Mouse (Mus musculus): ENCODE measurements around the gene BC048507. TPM values are rescaled to one million over a fixed set of nuclear protein-coding genes. Genes with fewer than 3 reads are reported as not detected.
"Not testable (repeated sequence)": the region's sequence is repeated elsewhere in the genome, so short reads cannot be mapped to it uniquely, and the experiment has no call there.

BC048507 gene
- polyA plus RNA-seq (2011; ENCODE audit: insufficient read length, low read depth, missing spikeins) = not detected in 2 replicates

DNA sequence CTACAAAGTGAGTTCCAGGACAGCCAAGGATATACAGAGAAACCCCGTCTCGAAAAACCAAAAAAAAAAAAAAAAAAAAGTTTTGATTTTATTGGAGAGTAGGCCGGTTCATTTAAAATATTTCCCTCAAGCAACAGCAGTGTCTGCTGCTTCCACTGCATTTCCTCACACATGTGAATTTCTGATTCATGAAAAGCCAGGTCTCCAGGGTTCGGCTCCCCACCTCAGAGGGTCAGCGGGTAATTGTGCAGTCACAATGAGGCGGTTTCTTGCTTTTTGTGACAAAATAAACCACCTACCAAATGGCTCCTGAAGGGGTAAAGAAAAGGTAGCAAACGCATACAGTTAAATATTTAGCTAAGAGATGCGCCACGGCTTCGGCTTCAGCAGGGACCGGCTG is at the start of gene BC048507:
Gene BC048507 (plus strand): TSS at position 301 of the 400 bp plus-strand sequence.
- TF ChIP-seq CTCF (IDR thresholded peaks at IDR 0.05; ENCODE audit: borderline replicate concordance, insufficient read depth, low read length) = no peak
- TF ChIP-seq POLR2A (IDR thresholded peaks at IDR 0.05; ENCODE audit: low read depth, low read length) = no peak
- no peak within 1 kb of the TSS for H3K27ac ChIP-seq (ENCODE audit: insufficient read depth, low read length)
- H3K4me3 ChIP-seq (ENCODE audit: insufficient read depth, low read length) = no peak within 1 kb of the TSS
- no peaks in the 10 kb centered on the region for H3K4me1 ChIP-seq (ENCODE audit: control insufficient read depth, insufficient read depth, low read length)

DNA sequence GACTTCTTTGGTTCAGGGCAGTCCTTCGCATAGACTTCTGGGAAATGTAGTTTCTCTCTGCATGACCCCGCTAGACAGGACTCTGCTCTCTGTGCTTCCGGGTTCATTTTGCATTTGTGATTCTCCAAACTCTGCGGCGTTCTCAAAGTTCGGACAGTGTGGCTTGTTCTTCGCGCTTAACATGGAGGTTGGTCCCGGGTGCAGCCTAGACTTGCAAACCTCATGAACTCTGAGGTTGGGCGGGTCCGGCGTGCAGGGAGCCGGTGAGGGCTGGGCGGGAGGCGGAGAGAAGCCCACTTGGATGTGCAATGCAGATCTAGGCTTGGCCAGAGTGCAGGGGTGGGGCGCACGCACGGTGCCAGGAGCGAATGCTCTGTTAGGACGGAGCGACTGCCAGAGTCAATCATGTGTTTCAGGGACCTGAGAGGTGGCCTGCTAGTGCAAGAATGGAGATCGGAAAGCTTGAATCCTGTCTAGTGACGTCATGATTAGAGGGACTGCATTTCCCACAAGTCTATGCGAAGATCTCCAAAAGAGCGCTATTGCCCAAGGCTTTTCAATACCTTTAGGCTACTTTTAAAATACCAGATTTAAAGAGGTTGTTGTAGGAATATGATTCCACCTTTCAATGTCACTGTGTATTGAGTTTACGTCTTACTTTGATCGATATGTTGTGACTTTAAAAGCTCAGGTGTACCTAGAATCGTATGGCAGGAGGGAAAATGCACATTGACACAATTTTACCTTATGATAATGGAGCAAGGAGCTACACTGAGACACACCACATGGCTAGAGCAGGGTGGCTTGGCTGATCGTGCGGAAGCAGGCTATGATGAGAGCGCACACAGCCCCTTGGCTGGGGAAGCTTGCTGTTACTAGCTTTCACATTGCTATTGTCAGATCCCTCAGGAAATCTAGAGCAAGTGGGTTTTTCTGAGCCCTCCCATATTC is 49.1 kb upstream of the BC048507 start, which contains the start of gene Zfp273:
Gene Zfp273 (plus strand): TSS at position 31 of the 951 bp plus-strand sequence.
- Histone ChIP-seq H3K4me1 (ENCODE audit: control insufficient read depth, insufficient read depth, low read length) (no peaks in the 10 kb centered on the region), H3K27ac (ENCODE audit: insufficient read depth, low read length) (peak within 1 kb of the TSS; percentile 48), H3K4me3 (ENCODE audit: insufficient read depth, low read length) (peak within 1 kb of the TSS; percentile 86)
- no peak; the same call in 1 of the 2 replicates for TF ChIP-seq POLR2A (IDR thresholded peaks at IDR 0.05; ENCODE audit: low read depth, low read length)
- no peak for TF ChIP-seq CTCF (IDR thresholded peaks at IDR 0.05; ENCODE audit: borderline replicate concordance, insufficient read depth, low read length)

DNA sequence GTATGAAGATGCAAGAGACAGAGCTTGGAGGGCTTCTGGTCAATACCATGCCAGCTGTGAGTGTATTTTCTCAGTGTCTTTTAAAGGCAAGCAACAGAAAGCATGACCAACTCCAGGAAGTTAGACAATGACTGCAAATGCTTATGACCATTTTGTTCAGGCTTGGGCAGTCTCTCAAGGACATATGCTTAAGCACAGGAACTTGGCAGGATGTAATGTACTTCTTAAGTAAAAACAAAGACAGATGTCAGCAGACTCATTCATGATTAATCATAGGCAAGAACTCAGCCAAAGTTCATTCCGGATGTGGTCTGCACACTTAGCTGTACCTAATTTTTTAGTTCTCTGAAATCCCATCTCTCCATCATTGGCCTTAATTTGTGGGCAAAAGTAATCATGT is 44.5 kb upstream of the BC048507 start:
- no peaks in the 10 kb centered on the region for H3K4me1 ChIP-seq (ENCODE audit: control insufficient read depth, insufficient read depth, low read length)
- peak overlapping the region; percentile 61 for H3K27ac ChIP-seq (ENCODE audit: insufficient read depth, low read length)
- no peak overlapping the region for H3K4me3 ChIP-seq (ENCODE audit: insufficient read depth, low read length)
- TF ChIP-seq CTCF (IDR thresholded peaks at IDR 0.05; ENCODE audit: borderline replicate concordance, insufficient read depth, low read length) (no peak), POLR2A (IDR thresholded peaks at IDR 0.05; ENCODE audit: low read depth, low read length) (no peak)

DNA sequence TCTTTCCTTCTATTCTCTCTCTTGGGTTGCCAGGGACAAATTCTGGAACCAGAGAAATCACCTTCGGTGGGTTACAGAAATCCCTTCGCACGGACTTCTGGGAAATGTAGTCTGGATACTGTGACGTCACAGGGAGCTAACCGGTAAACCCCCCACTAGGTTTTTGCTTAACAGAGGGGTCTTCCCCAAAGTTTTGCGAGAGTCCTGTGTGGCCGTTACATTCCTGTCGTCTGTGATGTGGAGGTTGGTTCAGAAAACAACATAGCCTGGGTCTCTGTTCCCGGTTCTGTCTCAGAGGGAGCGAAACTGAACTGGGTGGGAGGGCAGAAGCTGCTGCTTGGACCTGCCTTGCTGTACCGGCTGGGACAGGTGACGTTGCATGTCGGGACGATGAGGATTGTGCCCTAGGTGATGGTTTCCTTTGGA is 32.2 kb upstream of the BC048507 start, which contains the start of gene Gm10037:
Gene Gm10037 (plus strand): TSS at position 196 of the 426 bp plus-strand sequence.
- Histone ChIP-seq H3K27ac (ENCODE audit: insufficient read depth, low read length) (no peak within 1 kb of the TSS), H3K4me3 (ENCODE audit: insufficient read depth, low read length) (peak within 1 kb of the TSS; percentile 54), H3K4me1 (ENCODE audit: control insufficient read depth, insufficient read depth, low read length) (no peaks in the 10 kb centered on the region)
- TF ChIP-seq POLR2A (IDR thresholded peaks at IDR 0.05; ENCODE audit: low read depth, low read length) = peak; percentile 12; the same call in 1 of the 2 replicates
- no peak for TF ChIP-seq CTCF (IDR thresholded peaks at IDR 0.05; ENCODE audit: borderline replicate concordance, insufficient read depth, low read length)

DNA sequence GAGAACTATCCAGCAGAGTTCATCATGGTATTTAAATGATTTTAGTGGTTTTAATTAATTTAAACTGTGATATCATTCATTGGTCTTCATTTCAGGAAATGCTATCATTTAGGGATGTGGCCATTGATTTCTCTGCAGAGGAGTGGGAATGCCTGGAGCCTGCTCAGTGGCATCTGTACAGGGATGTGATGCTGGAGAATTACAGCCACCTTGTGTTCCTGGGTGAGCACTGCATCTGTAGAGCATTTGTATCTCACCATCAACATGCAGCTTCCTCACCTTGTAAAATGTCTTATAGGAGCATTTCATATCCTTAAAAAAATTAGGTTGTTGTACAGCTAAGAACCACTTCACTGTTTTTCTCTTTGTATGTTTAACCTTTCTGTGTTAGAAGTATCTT is 30.0 kb upstream of the BC048507 start:
- H3K4me3 ChIP-seq (ENCODE audit: insufficient read depth, low read length); H3K27ac ChIP-seq (ENCODE audit: insufficient read depth, low read length): not testable (repeated sequence)

DNA sequence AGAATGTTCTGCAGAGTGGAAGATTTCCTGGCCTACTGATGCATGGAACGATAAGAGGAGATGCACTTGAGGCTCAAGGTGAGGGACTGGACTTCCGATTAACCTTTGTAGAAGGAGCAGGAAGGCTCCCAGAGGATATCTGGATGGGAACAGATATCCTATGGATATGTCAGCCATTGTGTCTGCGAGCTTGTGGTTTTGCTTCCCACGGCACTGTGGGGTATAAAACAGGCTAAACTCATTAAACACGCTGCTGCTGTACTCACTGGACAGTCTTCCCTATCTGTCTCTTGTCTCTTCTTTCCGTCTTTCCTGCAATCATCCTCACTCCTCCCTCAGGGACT is 19.4 kb upstream of the BC048507 start:
- TF ChIP-seq CTCF (IDR thresholded peaks at IDR 0.05; ENCODE audit: borderline replicate concordance, insufficient read depth, low read length) = no peak
- TF ChIP-seq POLR2A (IDR thresholded peaks at IDR 0.05; ENCODE audit: low read depth, low read length) = no peak
- no peak overlapping the region for H3K27ac ChIP-seq (ENCODE audit: insufficient read depth, low read length)
- H3K4me3 ChIP-seq (ENCODE audit: insufficient read depth, low read length) = no peak overlapping the region
- peaks cover 4% of the 10 kb centered on the region; the same call in 1 of the 2 replicates for H3K4me1 ChIP-seq (ENCODE audit: control insufficient read depth, insufficient read depth, low read length)

More for the DNA sequence above, 30.0 kb upstream of the BC048507 start:
- H3K4me1 ChIP-seq (ENCODE audit: control insufficient read depth, insufficient read depth, low read length) = not testable (repeated sequence)

DNA sequence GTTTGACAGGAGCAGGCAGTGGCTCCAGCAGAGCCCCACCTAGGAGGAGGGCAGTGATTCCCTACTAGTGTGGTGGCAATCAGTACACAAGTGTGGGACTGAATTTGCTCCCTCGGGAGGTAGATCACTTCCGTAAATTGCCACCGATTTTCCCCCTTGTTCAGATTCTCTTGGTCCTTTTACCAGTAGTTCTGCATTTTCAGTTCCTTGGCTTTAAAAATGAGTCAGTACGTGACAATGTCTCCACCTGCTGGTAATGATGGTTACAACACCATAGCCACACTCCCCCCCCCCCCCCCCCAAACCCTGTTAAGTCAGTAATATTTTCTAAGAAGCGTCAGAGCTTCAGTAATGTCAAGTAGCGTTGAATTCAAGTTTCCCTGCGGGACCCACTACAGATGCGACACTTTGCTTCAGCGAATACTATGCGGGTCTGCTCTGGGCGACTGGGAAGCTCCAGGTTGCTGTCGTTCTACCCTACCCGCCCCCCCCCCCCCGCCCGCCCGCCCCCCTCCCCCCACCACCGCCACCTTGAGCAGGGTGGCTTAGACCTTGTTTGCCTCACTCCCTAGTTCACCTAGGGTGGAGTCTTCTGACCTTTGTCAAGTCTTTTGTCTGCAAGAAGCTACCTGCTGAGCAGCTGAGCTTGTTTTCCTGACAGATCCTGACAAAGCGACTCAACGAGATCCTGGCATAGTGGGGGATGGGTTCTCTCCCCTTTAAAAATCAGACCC is 18.8 kb upstream of the BC048507 start:
- Histone ChIP-seq H3K4me1 (ENCODE audit: control insufficient read depth, insufficient read depth, low read length) (peaks cover 4% of the 10 kb centered on the region; the same call in 1 of the 2 replicates), H3K4me3 (ENCODE audit: insufficient read depth, low read length) (peak overlapping the region; percentile 43), H3K27ac (ENCODE audit: insufficient read depth, low read length) (no peak overlapping the region)
- TF ChIP-seq CTCF (IDR thresholded peaks at IDR 0.05; ENCODE audit: borderline replicate concordance, insufficient read depth, low read length) = no peak
- no peak for TF ChIP-seq POLR2A (IDR thresholded peaks at IDR 0.05; ENCODE audit: low read depth, low read length)

DNA sequence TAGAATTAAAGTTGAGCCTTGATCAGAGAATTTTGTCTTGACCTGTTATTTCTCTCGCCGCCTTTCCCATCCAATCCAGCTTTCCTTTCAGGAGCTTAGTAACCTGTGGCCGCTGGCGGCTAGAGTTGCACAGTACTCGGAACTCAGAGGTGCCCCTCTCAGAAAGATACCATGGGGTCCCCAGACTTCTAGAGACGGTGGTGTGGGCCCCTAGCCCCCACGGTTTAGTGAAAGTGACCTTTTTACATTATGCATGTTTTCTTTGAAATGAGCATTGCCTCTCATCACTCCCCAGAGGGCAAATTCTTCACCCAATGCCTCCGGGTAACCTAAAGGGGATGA is 18.3 kb upstream of the BC048507 start:
- H3K27ac ChIP-seq (ENCODE audit: insufficient read depth, low read length) = no peak overlapping the region
- peak overlapping the region; percentile 43 for H3K4me3 ChIP-seq (ENCODE audit: insufficient read depth, low read length)
- peaks cover 4% of the 10 kb centered on the region; the same call in 1 of the 2 replicates for H3K4me1 ChIP-seq (ENCODE audit: control insufficient read depth, insufficient read depth, low read length)
- TF ChIP-seq POLR2A (IDR thresholded peaks at IDR 0.05; ENCODE audit: low read depth, low read length) (no peak), CTCF (IDR thresholded peaks at IDR 0.05; ENCODE audit: borderline replicate concordance, insufficient read depth, low read length) (no peak)

DNA sequence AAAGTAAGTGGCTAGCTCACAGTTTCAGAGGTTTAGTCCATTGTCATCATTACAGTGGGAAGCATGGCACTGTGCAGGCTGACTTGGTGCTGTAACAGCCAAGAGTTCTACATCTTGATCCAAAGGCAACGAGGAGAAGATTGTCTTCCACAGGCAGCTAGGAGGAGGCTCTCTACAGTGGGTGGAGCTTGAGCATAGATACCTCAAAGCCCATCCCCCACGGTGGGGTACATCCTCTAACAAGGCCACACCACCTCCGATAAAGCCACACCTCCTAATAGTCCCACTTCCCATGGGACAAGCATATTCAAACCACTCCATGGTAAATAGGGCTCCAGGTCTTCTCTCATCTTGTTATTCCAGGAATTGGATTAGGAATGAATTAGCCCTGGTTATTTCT is 12.8 kb upstream of the BC048507 start:
- TF ChIP-seq CTCF (IDR thresholded peaks at IDR 0.05; ENCODE audit: borderline replicate concordance, insufficient read depth, low read length) (no peak), POLR2A (IDR thresholded peaks at IDR 0.05; ENCODE audit: low read depth, low read length) (no peak)

More for the DNA sequence above, 12.8 kb upstream of the BC048507 start:
- H3K4me3 ChIP-seq (ENCODE audit: insufficient read depth, low read length) = no peak overlapping the region
- no peak overlapping the region for H3K27ac ChIP-seq (ENCODE audit: insufficient read depth, low read length)
- H3K4me1 ChIP-seq (ENCODE audit: control insufficient read depth, insufficient read depth, low read length) = no peaks in the 10 kb centered on the region
